Mouse (Mus musculus) limb, embryonic 11.5 days (tissue): ENCODE data around the gene Cldn12. TPM values are rescaled to one million over a fixed set of nuclear protein-coding genes. Genes with fewer than 3 reads are reported as not detected.

Source experiments
- ATAC-seq: fragments of 200-750 bp; cut with Nextera tagmentation; 2 replicates; pipeline ENCODE4 v1.8.0; 2017; ENCODE audit warnings: low read depth; ENCODE audit not compliant: insufficient number of reproducible peaks, low FRiP score, low TSS enrichment
- DNase-seq: peaks from one replicate; pipeline ENCODE4 v3.0.0-alpha.2; 2015; ENCODE audit warnings: low spot score
- H3K27ac ChIP-seq: fragments of 300-500 bp; sonication (generic); replicated peaks from 2 replicates; pipeline ENCODE4 v1.5.1; 2014; ENCODE audit warnings: low read depth, mild to moderate bottlenecking, low read length
- H3K27me3 ChIP-seq: fragments of 300-500 bp; sonication (generic); 2 replicates; pipeline ENCODE4 v1.6.1; 2014; ENCODE audit warnings: mild to moderate bottlenecking, low read length, mixed read lengths; ENCODE audit not compliant: control insufficient read depth, insufficient read depth
- H3K36me3 ChIP-seq: fragments of 300-500 bp; sonication (generic); 2 replicates; pipeline ENCODE4 v1.6.1; 2014; ENCODE audit warnings: mild to moderate bottlenecking, low read length, moderate library complexity, mixed read lengths; ENCODE audit not compliant: control insufficient read depth, insufficient read depth
- H3K4me1 ChIP-seq: fragments of 300-500 bp; sonication (generic); 2 replicates; pipeline ENCODE4 v1.6.1; 2014; ENCODE audit warnings: low read length, mixed read lengths; ENCODE audit not compliant: control insufficient read depth, insufficient read depth
- H3K4me2 ChIP-seq: fragments of 300-500 bp; sonication (generic); 2 replicates; pipeline ENCODE4 v1.6.1; 2014; ENCODE audit warnings: low read depth, mild to moderate bottlenecking, moderate library complexity; ENCODE audit not compliant: severe bottlenecking
- H3K4me3 ChIP-seq: fragments of 300-500 bp; sonication (generic); 2 replicates; pipeline ENCODE4 v1.5.1; 2014; ENCODE audit warnings: low read depth, low read length
- H3K9ac ChIP-seq: fragments of 300-500 bp; sonication (generic); 2 replicates; pipeline ENCODE4 v1.6.1; 2014; ENCODE audit warnings: mild to moderate bottlenecking, low read length
- H3K9me3 ChIP-seq: fragments of 300-500 bp; sonication (generic); 2 replicates; pipeline ENCODE4 v1.6.1; 2016; ENCODE audit warnings: low read length; ENCODE audit not compliant: control insufficient read depth
- WGBS: fragments of 180-500 bp; shearing (Covaris S2); extraction: QIAGEN DNeasy Blood & Tissue Kit; methylation state at CpG from one replicate; pipeline ENCODE4 v1.1.7; 2014; 5-methylcytosine and 5-hydroxymethylcytosine counted together
- polyA plus RNA-seq: library from polyadenylated mRNA; unstranded; fragments of >200 nt; fragmentation: Nextera tagmentation; extraction: Ambion mirVana; gene quantifications from 2 replicates; pipeline ENCODE4 v1.2.1, GENCODE M21; 2014

The Cldn12 gene
- polyA plus RNA-seq, 1 experiment from 2014 or later, result 22.0 TPM

DNA sequence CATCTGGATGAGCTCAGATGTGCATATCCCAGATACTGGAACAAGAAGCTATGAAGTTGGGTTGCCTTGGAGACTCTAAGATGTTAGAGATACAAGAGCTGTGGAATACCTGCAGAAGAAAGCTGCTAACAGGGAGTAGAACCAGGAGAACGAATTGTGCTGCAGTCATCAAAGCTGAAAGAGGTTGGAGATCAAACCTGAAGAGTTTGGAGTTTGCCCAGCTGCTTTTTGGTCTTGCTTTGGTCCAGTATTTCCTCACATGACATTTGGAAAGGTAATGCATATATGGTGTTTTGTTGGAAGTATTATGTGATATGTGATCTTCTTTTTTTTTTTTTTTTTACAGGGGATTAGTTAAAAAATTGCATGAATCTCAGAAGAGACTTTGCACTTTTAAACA lies 21.4 kb upstream of the Cldn12 start:
- ATAC-seq (no peak), DNase-seq (no peak)
- H3K9ac ChIP-seq, result no peak overlapping the region
- H3K4me3 ChIP-seq, result no peak overlapping the region
- peaks cover 8% of the 10 kb centered on the region; the same call in 1 of the 2 replicates for H3K36me3 ChIP-seq
- WGBS, result 94% methylated on average over 1 of the region's 1 CpGs
- H3K4me2 ChIP-seq, result no peak overlapping the region
- no peaks in the 10 kb centered on the region for H3K27me3 ChIP-seq
- no peak overlapping the region for H3K27ac ChIP-seq
- H3K4me1 ChIP-seq, result no peaks in the 10 kb centered on the region
- no peaks in the 10 kb centered on the region for H3K9me3 ChIP-seq

GRCm38 (mm10) chr5:5533656-5534420 lies 19.1 kb upstream of the Cldn12 start:
- Histone ChIP-seq H3K4me3 (no peak overlapping the region), H3K9me3 (no peaks in the 10 kb centered on the region), H3K27ac (no peak overlapping the region), H3K4me2 (no peak overlapping the region), H3K36me3 (peaks cover 3% of the 10 kb centered on the region; the same call in 1 of the 2 replicates), H3K27me3 (no peaks in the 10 kb centered on the region), H3K9ac (no peak overlapping the region), H3K4me1 (no peaks in the 10 kb centered on the region)
- DNase-seq, result no peak
- no peak for ATAC-seq
- 92% methylated on average over 3 of the region's 3 CpGs for WGBS

DNA sequence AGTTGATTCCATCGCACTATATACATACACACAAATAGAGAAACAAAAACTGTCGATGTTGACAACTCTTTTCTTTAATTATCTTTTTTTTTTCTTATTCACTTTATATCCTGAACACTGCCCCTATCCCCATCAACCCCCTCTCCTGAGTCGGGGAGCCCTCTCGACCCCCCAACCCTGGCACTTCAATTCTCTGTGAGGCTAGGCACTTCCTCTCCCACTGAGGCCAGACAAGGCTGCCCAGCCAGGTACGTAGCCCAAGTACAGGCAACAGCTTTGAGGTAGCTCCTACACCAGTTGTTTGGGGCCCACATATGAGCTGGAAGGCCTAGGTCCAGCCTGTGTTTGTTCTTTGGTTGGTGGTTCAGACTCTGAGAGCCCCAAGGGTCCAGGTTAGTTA lies 653 bp upstream of the Cldn12 start:
- Histone ChIP-seq H3K4me1 (no peaks in the 10 kb centered on the region), H3K36me3 (no peaks in the 10 kb centered on the region), H3K4me3 (no peak overlapping the region), H3K9me3 (no peaks in the 10 kb centered on the region), H3K9ac (no peak overlapping the region), H3K27me3 (no peaks in the 10 kb centered on the region), H3K4me2 (0 out of 2 replicates have a peak overlapping the region, but pooled peaks have one; percentile 70), H3K27ac (no peak overlapping the region)
- ATAC-seq (no peak), DNase-seq (no peak)
- 82% methylated on average over 5 of the region's 5 CpGs for WGBS

DNA sequence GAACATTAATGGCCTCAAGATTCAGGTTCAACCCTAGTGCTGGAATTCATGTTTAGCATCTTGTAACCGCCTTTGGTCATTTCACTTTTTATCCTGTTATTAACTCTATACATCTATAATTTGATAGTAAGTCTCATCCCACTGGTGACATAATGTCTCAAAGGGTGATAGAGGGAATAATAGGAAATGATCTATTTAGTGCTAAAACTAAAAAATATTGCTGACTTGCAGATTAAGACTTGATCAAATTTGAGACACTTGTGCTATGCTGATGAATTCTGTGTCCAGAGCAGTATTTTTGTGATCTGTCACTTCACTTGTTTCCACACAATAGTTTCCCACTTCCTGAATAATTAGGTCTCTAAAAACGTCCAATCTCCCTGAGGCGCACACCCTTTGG lies 3.4 kb downstream of the Cldn12 start:
- no peak overlapping the region for H3K9ac ChIP-seq
- H3K36me3 ChIP-seq, result no peaks in the 10 kb centered on the region
- no peak overlapping the region for H3K27ac ChIP-seq
- DNase-seq, result no peak
- H3K4me3 ChIP-seq, result no peak overlapping the region
- no peak overlapping the region for H3K4me2 ChIP-seq
- no peaks in the 10 kb centered on the region for H3K4me1 ChIP-seq
- no peaks in the 10 kb centered on the region for H3K9me3 ChIP-seq
- ATAC-seq, result no peak
- WGBS, result 92% methylated on average over 3 of the region's 3 CpGs
- no peaks in the 10 kb centered on the region for H3K27me3 ChIP-seq

DNA sequence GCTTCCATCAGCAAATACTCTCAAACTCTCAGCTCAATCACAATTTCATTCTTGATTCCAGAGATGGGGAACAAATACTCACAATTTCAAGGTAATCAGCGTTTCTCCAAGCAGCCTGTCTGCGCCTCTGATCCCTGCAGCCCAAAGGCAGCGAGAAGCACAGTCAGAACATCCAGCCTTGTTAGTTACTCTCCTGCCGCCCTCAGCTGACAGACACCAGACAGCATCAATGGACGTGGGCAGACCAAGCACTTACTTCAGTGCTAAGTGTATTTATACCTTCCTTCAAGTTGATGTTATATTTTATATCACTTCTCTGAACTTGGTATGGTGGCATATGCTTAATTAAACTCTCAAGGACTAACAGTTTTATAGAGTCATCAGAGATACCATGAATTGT lies 3.8 kb downstream of the Cldn12 start:
- ATAC-seq, result no peak
- Histone ChIP-seq H3K36me3 (no peaks in the 10 kb centered on the region), H3K9ac (no peak overlapping the region), H3K9me3 (no peaks in the 10 kb centered on the region), H3K4me3 (no peak overlapping the region), H3K4me1 (no peaks in the 10 kb centered on the region), H3K4me2 (no peak overlapping the region), H3K27ac (no peak overlapping the region), H3K27me3 (no peaks in the 10 kb centered on the region)
- no peak for DNase-seq
- WGBS, result 84% methylated on average over 5 of the region's 5 CpGs

DNA sequence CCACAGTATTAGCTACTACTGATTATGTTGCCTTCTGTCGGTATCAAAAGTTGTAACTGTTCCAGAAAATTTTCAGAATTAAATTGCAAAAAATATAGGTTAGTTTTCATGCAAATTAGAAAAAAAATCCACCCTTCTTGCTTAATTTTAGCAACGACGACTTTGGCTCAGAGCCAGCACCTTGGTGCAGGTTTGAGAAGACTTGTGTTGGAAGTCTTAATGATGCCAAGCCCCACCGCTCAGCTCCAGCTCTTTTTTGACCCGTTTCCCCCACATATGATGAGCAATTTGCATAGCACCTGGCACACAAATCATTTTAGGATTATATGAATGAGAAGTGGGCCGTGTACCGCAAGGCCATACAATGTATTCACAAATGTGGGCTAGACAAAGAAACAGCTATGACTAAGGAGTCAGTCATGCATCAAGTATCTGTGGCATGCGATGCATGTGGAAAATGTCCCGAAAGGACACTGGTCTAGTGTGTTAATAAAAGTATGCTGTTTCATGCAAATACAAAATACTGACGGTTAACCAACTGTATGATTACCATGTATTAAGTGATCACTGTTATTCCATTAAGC lies 4.4 kb downstream of the Cldn12 start:
- no peak for DNase-seq
- Histone ChIP-seq H3K4me2 (no peak overlapping the region), H3K4me1 (no peaks in the 10 kb centered on the region), H3K4me3 (no peak overlapping the region), H3K27ac (no peak overlapping the region), H3K27me3 (no peaks in the 10 kb centered on the region), H3K36me3 (no peaks in the 10 kb centered on the region), H3K9me3 (no peaks in the 10 kb centered on the region), H3K9ac (no peak overlapping the region)
- ATAC-seq, result no peak
- WGBS, result 93% methylated on average over 10 of the region's 10 CpGs

- DNase-seq (no peak), ATAC-seq (no peak)
- WGBS, result 83% methylated on average over 10 of the region's 10 CpGs
- Histone ChIP-seq H3K4me3 (no peak overlapping the region), H3K27ac (no peak overlapping the region), H3K27me3 (no peaks in the 10 kb centered on the region), H3K9me3 (no peaks in the 10 kb centered on the region), H3K4me2 (no peak overlapping the region), H3K36me3 (no peaks in the 10 kb centered on the region), H3K9ac (no peak overlapping the region), H3K4me1 (no peaks in the 10 kb centered on the region)
Measured at GRCm38 (mm10) chr5:5508231-5508630, 6.5 kb downstream of the Cldn12 start.

GRCm38 (mm10) chr5:5507701-5508225 lies 7.0 kb downstream of the Cldn12 start:
- Histone ChIP-seq H3K9me3 (no peaks in the 10 kb centered on the region), H3K4me2 (no peak overlapping the region), H3K36me3 (no peaks in the 10 kb centered on the region), H3K27me3 (no peaks in the 10 kb centered on the region), H3K4me3 (no peak overlapping the region), H3K9ac (no peak overlapping the region), H3K27ac (no peak overlapping the region), H3K4me1 (no peaks in the 10 kb centered on the region)
- ATAC-seq (peak; percentile 31; the same call in 1 of the 2 replicates), DNase-seq (peak; percentile 65)
- 70% methylated on average over 20 of the region's 20 CpGs for WGBS
